Mouse (Mus musculus) ES-Bruce4 (cell line): ENCODE measurements around the gene Ushbp1. TPM values are rescaled to one million over a fixed set of nuclear protein-coding genes. Genes with fewer than 3 reads are reported as not detected.

Experiments
- H3K27ac ChIP-seq: 2 replicates; pipeline ENCODE4 v1.5.1; 2012; ENCODE audit warnings: low read length, inconsistent platforms; ENCODE audit not compliant: insufficient read depth
- H3K27me3 ChIP-seq: 2 replicates; pipeline ENCODE4 v1.6.1; 2012; ENCODE audit warnings: mild to moderate bottlenecking, low read length, inconsistent platforms; ENCODE audit not compliant: control insufficient read depth, poor library complexity, insufficient read depth, severe bottlenecking
- H3K36me3 ChIP-seq: 2 replicates; pipeline ENCODE4 v1.6.1; 2012; ENCODE audit warnings: inconsistent platforms, mild to moderate bottlenecking, low read length, moderate library complexity; ENCODE audit not compliant: control insufficient read depth, poor library complexity, insufficient read depth, severe bottlenecking
- H3K4me1 ChIP-seq: one replicate; pipeline ENCODE4 v1.8.1; 2011; ENCODE audit warnings: low read length; ENCODE audit not compliant: control insufficient read depth, insufficient read depth
- H3K4me3 ChIP-seq: 2 replicates; pipeline ENCODE4 v1.5.1; 2011; ENCODE audit warnings: low read depth, mild to moderate bottlenecking, low read length
- H3K9ac ChIP-seq: 2 replicates; pipeline ENCODE4 v1.6.1; 2012; ENCODE audit warnings: low read depth, mild to moderate bottlenecking, inconsistent platforms; ENCODE audit not compliant: poor library complexity, severe bottlenecking
- H3K9me3 ChIP-seq: replicated peaks from 2 replicates; pipeline ENCODE4 v1.6.1; 2012; ENCODE audit warnings: mild to moderate bottlenecking, low read length, inconsistent platforms; ENCODE audit not compliant: control insufficient read depth, poor library complexity, insufficient read depth, severe bottlenecking
- CTCF ChIP-seq: IDR thresholded peaks from one replicate; pipeline ENCODE4 v1.8.1; 2011; ENCODE audit warnings: low read depth, low read length
- EP300 ChIP-seq: IDR thresholded peaks from 2 replicates; pipeline ENCODE4 v1.6.1; 2011; ENCODE audit warnings: low read depth, low read length; ENCODE audit not compliant: insufficient read depth
- POLR2A ChIP-seq: IDR thresholded peaks from one replicate; pipeline ENCODE4 v1.8.1; 2011; ENCODE audit warnings: low read length; ENCODE audit not compliant: insufficient read depth
- polyA plus RNA-seq: library from polyadenylated mRNA; stranded (reverse); fragments of >200 nt; gene quantifications from 2 replicates; pipeline ENCODE4 v1.2.4, GENCODE M21; 2011; ENCODE audit warnings: low read depth; ENCODE audit not compliant: missing spikeins, insufficient read depth, insufficient read length

Gene Ushbp1
- polyA plus RNA-seq, 1 experiment: not detected

DNA sequence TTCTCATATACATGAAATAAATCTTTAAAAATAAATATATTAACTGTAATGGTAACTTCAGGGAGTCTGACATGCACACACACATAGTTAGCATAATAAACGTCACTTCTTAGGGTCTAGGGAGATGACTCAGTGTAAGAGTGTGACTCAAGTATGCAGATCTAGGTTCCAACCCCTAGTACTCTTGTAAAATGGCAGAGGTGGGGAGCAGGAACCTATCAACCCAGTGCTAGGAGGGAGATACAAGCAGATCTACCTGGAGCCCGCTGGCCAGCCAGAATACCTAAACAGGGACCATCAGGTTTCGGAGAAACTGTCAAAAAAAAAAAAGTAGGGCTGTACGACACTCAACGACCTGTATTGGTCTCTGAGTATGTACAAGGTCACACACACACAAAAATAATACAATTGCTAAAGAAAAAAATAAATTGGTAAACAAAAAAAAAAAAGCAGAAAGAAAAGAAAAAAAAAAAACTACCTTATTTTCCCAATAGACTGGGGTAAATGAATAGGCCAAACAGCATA is 24.8 kb downstream of the Ushbp1 start:
- Histone ChIP-seq H3K27me3 (no peaks in the 10 kb centered on the region), H3K9ac (peak overlapping the region; percentile 56), H3K36me3 (peaks cover 10% of the 10 kb centered on the region), H3K9me3 (no peaks in the 10 kb centered on the region), H3K4me3 (peak overlapping the region; percentile 64), H3K27ac (no peak overlapping the region), H3K4me1 (peaks cover 9% of the 10 kb centered on the region)
- TF ChIP-seq CTCF (no peak), POLR2A (no peak), EP300 (no peak)

DNA sequence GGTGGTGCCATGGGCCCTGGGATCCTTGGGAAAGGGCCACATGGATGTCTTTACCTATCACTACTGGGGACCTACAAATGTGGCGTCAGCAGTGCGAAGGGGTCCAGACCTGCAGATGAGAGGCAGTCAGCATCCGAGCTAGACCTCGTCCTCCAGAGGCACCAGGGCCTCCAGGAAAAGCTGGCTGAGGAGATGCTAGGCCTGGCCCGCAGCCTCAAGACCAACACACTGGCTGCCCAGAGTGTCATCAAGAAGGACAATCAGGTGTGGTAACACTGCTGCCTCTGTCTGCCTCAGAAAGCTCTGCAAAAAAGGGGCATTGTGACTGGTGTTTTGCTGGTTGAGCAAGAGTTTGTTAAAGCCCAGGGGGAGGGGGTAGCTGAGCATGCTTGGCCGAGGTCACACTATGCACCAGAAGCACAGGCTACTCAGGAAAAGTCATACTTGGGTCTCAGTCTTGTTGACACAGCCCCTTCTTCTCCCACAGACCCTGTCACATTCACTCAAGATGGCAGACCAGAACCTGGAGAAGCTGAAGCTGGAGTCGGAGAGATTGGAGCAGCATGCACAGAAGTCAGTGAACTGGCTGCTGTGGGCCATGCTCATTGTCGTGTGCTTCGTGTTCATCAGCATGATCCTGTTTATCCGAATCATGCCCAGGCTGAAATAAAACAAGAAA is 26.4 kb downstream of the Ushbp1 start:
- Histone ChIP-seq H3K27ac (no peak overlapping the region), H3K9me3 (no peaks in the 10 kb centered on the region), H3K27me3 (no peaks in the 10 kb centered on the region), H3K4me3 (no peak overlapping the region), H3K4me1 (no peaks in the 10 kb centered on the region), H3K36me3 (peaks cover 10% of the 10 kb centered on the region), H3K9ac (no peak overlapping the region)
- TF ChIP-seq CTCF: no peak
- no peak for TF ChIP-seq EP300
- no peak for TF ChIP-seq POLR2A

DNA sequence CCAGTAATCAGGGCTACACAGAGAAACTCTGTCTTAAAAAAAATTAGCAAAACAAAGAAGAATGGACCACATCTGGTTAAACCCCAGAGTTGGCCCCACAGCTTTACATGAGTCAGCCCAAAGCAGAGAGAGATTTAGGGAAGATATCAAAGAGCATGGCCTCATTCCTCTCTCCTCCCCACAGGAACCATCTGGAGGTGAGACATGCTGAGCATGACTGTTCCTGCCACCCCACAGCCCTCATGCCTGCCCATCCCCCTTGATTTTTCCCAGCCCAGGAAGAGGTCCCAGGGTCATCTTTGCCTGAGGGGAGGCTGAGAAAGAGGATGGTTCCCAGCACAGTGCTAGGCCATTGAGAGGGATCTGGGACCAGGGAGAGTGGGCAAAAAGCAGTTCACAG is 27.2 kb downstream of the Ushbp1 start:
- peak overlapping the region; percentile 46 for H3K9ac ChIP-seq
- no peaks in the 10 kb centered on the region for H3K9me3 ChIP-seq
- 0 out of 2 replicates have a peak overlapping the region, but pooled peaks have one; percentile 10 for H3K27ac ChIP-seq
- no peak overlapping the region for H3K4me3 ChIP-seq
- H3K4me1 ChIP-seq: no peaks in the 10 kb centered on the region
- TF ChIP-seq EP300 (no peak), POLR2A (no peak), CTCF (no peak)
- H3K27me3 ChIP-seq: no peaks in the 10 kb centered on the region
- H3K36me3 ChIP-seq: peaks cover 10% of the 10 kb centered on the region

DNA sequence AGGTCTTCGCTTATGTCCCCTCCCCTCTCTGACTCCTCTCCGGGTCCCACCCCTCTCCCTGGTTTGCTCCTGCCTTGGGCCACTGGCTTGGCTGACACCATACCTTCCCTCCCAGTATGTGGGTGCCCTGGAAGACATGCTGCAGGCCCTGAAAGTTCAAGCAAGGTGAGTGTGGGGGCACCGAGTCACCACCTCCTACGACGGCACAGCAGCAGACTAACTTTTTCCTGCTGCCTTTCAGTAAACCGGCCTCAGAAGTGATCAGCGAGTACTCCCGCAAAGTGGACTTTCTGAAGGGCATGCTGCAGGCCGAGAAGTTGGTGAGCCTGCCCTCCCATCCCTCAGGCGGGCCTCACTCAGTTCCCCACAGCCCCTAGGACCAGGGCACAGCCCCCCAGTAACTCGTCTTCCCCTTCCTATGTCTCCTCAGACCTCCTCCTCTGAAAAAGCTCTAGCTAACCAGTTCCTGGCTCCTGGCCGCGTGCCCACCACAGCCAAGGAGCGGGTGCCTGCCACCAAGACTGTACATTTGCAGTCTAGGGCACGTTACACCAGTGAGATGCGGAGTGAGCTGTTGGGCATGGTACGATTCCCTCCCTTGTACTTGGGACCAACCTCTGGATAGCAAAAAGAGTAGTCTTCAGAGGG is 27.9 kb downstream of the Ushbp1 start:
- Histone ChIP-seq H3K27ac (peak overlapping the region; percentile 10; the same call in 1 of the 2 replicates), H3K4me3 (peak overlapping the region; percentile 77), H3K27me3 (no peaks in the 10 kb centered on the region), H3K9ac (peak overlapping the region; percentile 46), H3K9me3 (no peaks in the 10 kb centered on the region), H3K4me1 (no peaks in the 10 kb centered on the region), H3K36me3 (peaks cover 10% of the 10 kb centered on the region)
- TF ChIP-seq CTCF (no peak), EP300 (0 out of 2 replicates have a peak, but pooled peaks have one; percentile 1)

DNA sequence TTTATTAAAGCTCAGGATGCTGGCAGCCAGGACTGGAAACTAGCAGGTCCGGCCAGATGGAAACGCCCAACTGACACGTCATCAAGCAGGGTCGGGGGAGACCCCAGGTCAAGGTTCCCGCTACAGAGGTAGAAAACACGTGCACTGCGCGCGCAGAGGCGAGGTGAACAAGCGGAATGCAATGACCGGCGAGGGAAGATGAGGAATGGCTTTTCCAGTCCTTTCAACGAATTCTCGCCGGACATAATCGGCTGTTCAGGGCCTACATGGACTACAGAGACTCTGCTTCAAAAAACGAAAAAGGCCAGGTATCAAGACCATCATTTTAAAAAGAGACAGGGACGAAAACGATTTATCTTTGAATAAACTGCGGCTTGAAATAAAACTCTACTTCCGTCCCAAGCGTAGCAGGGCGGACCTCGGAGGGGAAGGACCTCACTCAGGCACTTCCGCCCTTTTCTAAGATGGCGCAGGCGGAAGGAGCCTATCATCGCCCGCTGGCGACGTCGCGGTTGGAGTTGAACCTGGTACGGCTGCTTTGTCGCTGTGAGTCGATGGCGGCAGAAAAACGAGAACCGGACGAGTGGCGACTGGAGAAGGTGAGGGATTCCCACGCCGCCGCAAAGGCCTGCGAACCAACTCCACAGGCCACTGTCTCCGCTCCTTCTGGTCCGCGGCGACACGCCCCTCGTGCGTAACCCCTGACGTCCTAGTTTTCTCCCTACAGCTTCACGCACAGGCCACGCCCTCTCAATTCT is 28.7 kb downstream of the Ushbp1 start, which contains the start of gene Use1:
Use1 (plus strand) TSS at position 78 of the 758 bp plus-strand sequence.
- Histone ChIP-seq H3K27me3 (no peaks in the 10 kb centered on the region), H3K27ac (peak within 1 kb of the TSS; percentile 87), H3K9ac (peak within 1 kb of the TSS; percentile 46), H3K4me1 (no peaks in the 10 kb centered on the region), H3K9me3 (no peaks in the 10 kb centered on the region), H3K36me3 (peaks cover 10% of the 10 kb centered on the region), H3K4me3 (peak within 1 kb of the TSS; percentile 77)
- TF ChIP-seq EP300 (peak; percentile 54; the same call in 1 of the 2 replicates), POLR2A (peak; percentile 69), CTCF (no peak)

DNA sequence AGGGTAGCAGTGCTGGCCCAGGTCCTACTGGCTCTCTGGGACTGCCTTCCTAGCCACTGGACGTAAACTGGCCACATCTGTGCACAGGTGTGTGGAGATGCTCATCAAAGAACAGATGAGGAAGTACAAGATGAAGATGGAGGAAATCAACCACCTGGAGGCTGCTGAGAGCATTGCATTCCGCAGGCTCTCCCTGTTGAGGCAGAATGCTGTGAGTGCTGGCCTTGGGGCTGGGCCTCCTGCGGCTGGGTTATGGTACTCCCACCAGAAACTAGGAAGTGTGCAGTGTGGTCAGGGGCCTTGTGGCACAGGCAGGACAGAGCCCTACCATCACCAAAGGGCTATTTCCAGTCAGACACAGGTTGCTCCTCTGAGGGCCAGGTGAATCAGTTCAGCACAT is 37.6 kb downstream of the Ushbp1 start:
- Histone ChIP-seq H3K27ac (no peak overlapping the region), H3K36me3 (peaks cover 7% of the 10 kb centered on the region; the same call in 1 of the 2 replicates), H3K4me3 (no peak overlapping the region), H3K4me1 (no peaks in the 10 kb centered on the region), H3K9ac (no peak overlapping the region), H3K27me3 (no peaks in the 10 kb centered on the region), H3K9me3 (no peaks in the 10 kb centered on the region)
- TF ChIP-seq POLR2A: no peak
- TF ChIP-seq CTCF: no peak
- no peak for TF ChIP-seq EP300
